In genomic region chr16:13668402-13669108, GRCm38 (mm10) we compare ENCODE assay signal across 8 mouse cellular contexts. TPM values are rescaled to one million over a fixed set of nuclear protein-coding genes. Genes with fewer than 3 reads are reported as not detected.
A peak's percentile ranks its signal among the peaks of the same experiment; 100 is the strongest.
DNase-seq lines count a peak whose midpoint lies in the region; ATAC-seq and TF ChIP-seq lines count a peak whose summit lies in the region.

No protein-coding gene starts in this region.

- no peak overlapping the region for H3K4me3 ChIP-seq in lung, postnatal 0 days (ENCODE audit: low read depth, low read length)
- peak overlapping the region; percentile 78; the same call in 1 of the 2 replicates for H3K4me3 ChIP-seq in cortical plate, adult 2 months (ENCODE audit: insufficient read depth, low read length)
- peak overlapping the region; percentile 63 for H3K4me3 ChIP-seq in hindbrain, embryonic 12.5 days
- H3K4me3 ChIP-seq in midbrain, embryonic 11.5 days (ENCODE audit: low read depth, low read length) = peak overlapping the region; percentile 77

- peaks cover 7% of the 10 kb centered on the region; the same call in 1 of the 2 replicates for H3K4me1 ChIP-seq in lung, postnatal 0 days (ENCODE audit: insufficient read depth, low read depth, low read length)
- no peaks in the 10 kb centered on the region for H3K4me1 ChIP-seq in cortical plate, adult 2 months (ENCODE audit: control insufficient read depth, insufficient read depth, low read length)
- H3K4me1 ChIP-seq in hindbrain, embryonic 12.5 days = peaks cover 18% of the 10 kb centered on the region
- peaks cover 8% of the 10 kb centered on the region for H3K4me1 ChIP-seq in midbrain, embryonic 11.5 days (ENCODE audit: control insufficient read depth, insufficient read depth, low read length)

- TF ChIP-seq EP300 in lung, postnatal 0 days (IDR thresholded peaks at IDR 0.05) = no peak

- peak; percentile 32 for DNase-seq in lung, postnatal 0 days (ENCODE audit: low spot score)
- no peak for DNase-seq in lung, postnatal 36 days
- peak; percentile 82 for DNase-seq in midbrain, embryonic 11.5 days (ENCODE audit: low spot score, missing footprints)
- DNase-seq in retina, embryonic 14.5 days (ENCODE audit: low spot score) = no peak
- DNase-seq in yolk sac, embryonic 10.5 days (ENCODE audit: low spot score) = no peak
- no peak for DNase-seq in left cerebral cortex, postnatal 10 days (ENCODE audit: extremely low spot score in 1 of 2, low spot score in 2 of 2)

- intact Hi-C loops in left cerebral cortex, postnatal 10 days (cut with DNase I) = no loop called here

- TF ChIP-seq CTCF in lung, postnatal 0 days (IDR thresholded peaks at IDR 0.05) = no peak
- no peak for TF ChIP-seq CTCF in cortical plate, adult 2 months (IDR thresholded peaks at IDR 0.05; ENCODE audit: extremely low read depth, insufficient read depth, low read length)

- whole genome bisulfite sequencing in lung, postnatal 0 days = 73% methylated on average over 10 of the region's 10 CpGs
- WGBS in hindbrain, embryonic 12.5 days = 81% methylated on average over 10 of the region's 10 CpGs
- WGBS in midbrain, embryonic 11.5 days = 79% methylated on average over 10 of the region's 10 CpGs

- peak overlapping the region; percentile 65; the same call in 1 of the 2 replicates for H3K27ac ChIP-seq in lung, postnatal 0 days (ENCODE audit: low read length)
- H3K27ac ChIP-seq in cortical plate, adult 2 months (ENCODE audit: insufficient read depth, low read length) = no peak overlapping the region
- no peak overlapping the region for H3K27ac ChIP-seq in hindbrain, embryonic 12.5 days
- H3K27ac ChIP-seq in midbrain, embryonic 11.5 days (ENCODE audit: low read depth, low read length) = no peak overlapping the region

- H3K9ac ChIP-seq in lung, postnatal 0 days (replicated peaks; ENCODE audit: low read depth) = no peak overlapping the region
- H3K9ac ChIP-seq in hindbrain, embryonic 12.5 days = no peak overlapping the region
- H3K9ac ChIP-seq in midbrain, embryonic 11.5 days (ENCODE audit: low read length) = peak overlapping the region; percentile 79; the same call in 1 of the 2 replicates

- peak overlapping the region; percentile 67 for H3K4me2 ChIP-seq in lung, postnatal 0 days (replicated peaks; ENCODE audit: low read depth, low read length)
- peak overlapping the region; percentile 81 for H3K4me2 ChIP-seq in hindbrain, embryonic 12.5 days (replicated peaks)
- peak overlapping the region; percentile 84; the same call in 1 of the 2 replicates for H3K4me2 ChIP-seq in midbrain, embryonic 11.5 days

- no peaks in the 10 kb centered on the region for H3K9me3 ChIP-seq in lung, postnatal 0 days (ENCODE audit: low read length)
- no peaks in the 10 kb centered on the region for H3K9me3 ChIP-seq in hindbrain, embryonic 12.5 days (replicated peaks)
- H3K9me3 ChIP-seq in midbrain, embryonic 11.5 days (ENCODE audit: control insufficient read depth, low read length) = no peaks in the 10 kb centered on the region

- no peak for TF ChIP-seq POLR2A in cortical plate, adult 2 months (IDR thresholded peaks at IDR 0.05; ENCODE audit: extremely low read depth, insufficient read depth, low read length)

- H3K27me3 ChIP-seq in lung, postnatal 0 days (replicated peaks; ENCODE audit: insufficient read depth, low read length) = no peaks in the 10 kb centered on the region
- no peaks in the 10 kb centered on the region for H3K27me3 ChIP-seq in hindbrain, embryonic 12.5 days
- H3K27me3 ChIP-seq in midbrain, embryonic 11.5 days (ENCODE audit: control insufficient read depth, insufficient read depth, low read length) = no peaks in the 10 kb centered on the region

- H3K36me3 ChIP-seq in lung, postnatal 0 days (ENCODE audit: insufficient read depth, low read length) = peaks cover 4% of the 10 kb centered on the region; the same call in 1 of the 2 replicates
- peaks cover 9% of the 10 kb centered on the region for H3K36me3 ChIP-seq in hindbrain, embryonic 12.5 days
- H3K36me3 ChIP-seq in midbrain, embryonic 11.5 days (ENCODE audit: control insufficient read depth, insufficient read depth, low read length) = 0 out of 2 replicates have a peak, but pooled peaks cover 3% of the 10 kb centered on the region

- no peak for ATAC-seq in lung, postnatal 0 days
- no peak for ATAC-seq in hindbrain, embryonic 12.5 days (ENCODE audit: low FRiP score)
- ATAC-seq in midbrain, embryonic 11.5 days (ENCODE audit: low FRiP score) = no peak

RNA-seq across cellular contexts. Expression of gene Parn, which starts 0.6 kb away (rescaled TPM):
- polyA plus RNA-seq in lung, postnatal 0 days (2015; fragmentation: Nextera tagmentation; extraction: Ambion mirVana) = 25.0 and 28.5 TPM in 2 replicates
- polyA plus RNA-seq in cortical plate, adult 2 months (2012; rRNA removed) = 24.3 and 25.3 TPM in 2 replicates
- polyA plus RNA-seq in hindbrain, embryonic 12.5 days (2016; fragmentation: Nextera tagmentation; extraction: Ambion mirVana) = 44.0 and 44.6 TPM in 2 replicates
- polyA plus RNA-seq in midbrain, embryonic 11.5 days (2014; fragmentation: Nextera tagmentation; extraction: Ambion mirVana) = 44.1 and 45.9 TPM in 2 replicates
- total RNA-seq in left cerebral cortex, postnatal 10 days (2021) = 10 to 100 TPM; 28.6 to 29.5 TPM

RNA-seq across cellular contexts. Expression of gene Bfar, which starts 3.1 kb away (rescaled TPM):
- 33.3 and 33.4 TPM in 2 replicates for polyA plus RNA-seq in lung, postnatal 0 days (2015; fragmentation: Nextera tagmentation; extraction: Ambion mirVana)
- polyA plus RNA-seq in cortical plate, adult 2 months (2012; rRNA removed) = 35.7 and 37.5 TPM in 2 replicates
- 47.6 and 48.2 TPM in 2 replicates for polyA plus RNA-seq in hindbrain, embryonic 12.5 days (2016; fragmentation: Nextera tagmentation; extraction: Ambion mirVana)
- polyA plus RNA-seq in midbrain, embryonic 11.5 days (2014; fragmentation: Nextera tagmentation; extraction: Ambion mirVana) = 41.6 and 43.3 TPM in 2 replicates
- total RNA-seq in left cerebral cortex, postnatal 10 days (2021) = 10 to 100 TPM; 36.8 to 39.0 TPM

RNA-seq across cellular contexts. Expression of gene 3110001I22Rik, which starts 3.2 kb away (rescaled TPM):
- polyA plus RNA-seq in lung, postnatal 0 days (2015; fragmentation: Nextera tagmentation; extraction: Ambion mirVana) = 2.8 and 3.1 TPM in 2 replicates
- polyA plus RNA-seq in cortical plate, adult 2 months (2012; rRNA removed) = 1.1 and 2.3 TPM in 2 replicates
- 10.1 and 10.2 TPM in 2 replicates for polyA plus RNA-seq in hindbrain, embryonic 12.5 days (2016; fragmentation: Nextera tagmentation; extraction: Ambion mirVana)
- 11.5 and 12.6 TPM in 2 replicates for polyA plus RNA-seq in midbrain, embryonic 11.5 days (2014; fragmentation: Nextera tagmentation; extraction: Ambion mirVana)
- total RNA-seq in left cerebral cortex, postnatal 10 days (2021) = 1 to 10 TPM; 3.2 to 5.5 TPM

Comparison
In these comparisons a context has a peak if more than half of its experiments do, and no peak if none do; other contexts are left out.
1. DNase-seq: peak in lung, postnatal 0 days (single experiment) and midbrain, embryonic 11.5 days (single experiment); none in lung, postnatal 36 days (single experiment), retina, embryonic 14.5 days (single experiment), yolk sac, embryonic 10.5 days (single experiment) and left cerebral cortex, postnatal 10 days (0 of 2).
2. Peak in every context shown above with its lines, with median percentiles within 50 percentile points of each other: H3K4me2 ChIP-seq.